Mouse (Mus musculus) brain, embryonic 14.5 days (tissue): ENCODE measurements at regions not wholly inside any gene's neighbourhood (a gene's known extent, or its start where the extent isn't known, plus 50 kb on each side); places are given as distances from the start of the nearest gene placed in this dataset.

Source experiments
- CTCF ChIP-seq: fragments of 200-500 bp; IDR thresholded peaks from 2 replicates; pipeline ENCODE4 v1.5.1; 2012; ENCODE audit warnings: inconsistent platforms, mild to moderate bottlenecking, moderate library complexity, borderline replicate concordance; ENCODE audit not compliant: insufficient read depth, insufficient read length; ENCODE audit errors: extremely low read depth
- POLR2A ChIP-seq: fragments of 200-500 bp; IDR thresholded peaks from 2 replicates; pipeline ENCODE4 v1.6.1; 2012; ENCODE audit warnings: mild to moderate bottlenecking, inconsistent platforms, borderline replicate concordance; ENCODE audit not compliant: poor library complexity, insufficient read depth, insufficient read length, severe bottlenecking; ENCODE audit errors: extremely low read depth

DNA sequence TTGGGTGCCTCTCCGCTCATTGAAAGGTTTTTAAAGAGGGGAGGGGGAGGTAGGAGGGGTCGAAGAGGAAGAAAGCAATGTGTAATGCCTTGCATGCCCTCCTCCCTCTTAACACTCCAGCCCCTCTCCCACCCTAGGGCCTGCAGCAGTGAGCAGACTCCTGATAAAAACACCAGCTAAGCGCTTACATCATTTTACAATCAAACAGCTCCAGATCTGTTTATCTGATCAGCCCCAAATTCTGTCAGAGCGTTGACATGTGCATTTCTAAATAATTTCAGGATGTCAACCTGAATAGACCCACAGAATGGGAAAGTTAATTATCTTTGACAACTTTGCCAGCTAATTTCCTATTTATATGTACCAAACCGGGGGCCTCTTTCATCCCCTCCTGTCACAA, 189.4 kb upstream of the Dynlrb2 start:
- no peak for TF ChIP-seq CTCF
- TF ChIP-seq POLR2A: no peak
